ENCODE assay signal across 11 mouse cellular contexts in genomic region chr15:102238543-102239259, GRCm38 (mm10). TPM values are rescaled to one million over a fixed set of nuclear protein-coding genes. Genes with fewer than 3 reads are reported as not detected.
"Had no signal": no experiment of that assay in that cellular context is flagged by ENCODE, and none has a peak within 500 bp of the region (broad histone marks: within the 10 kb centered on the region; RNA-seq: fewer than 3 reads in every experiment).

No protein-coding gene starts in this region.

- H3K4me3 ChIP-seq: layer of hippocampus, adult 2 months; limb, embryonic 13.5 days; liver, embryonic 15.5 days had no signal

- H3K4me2 ChIP-seq: limb, embryonic 13.5 days; liver, embryonic 11.5 days; liver, embryonic 15.5 days had no signal

- H3K27ac ChIP-seq: kidney, postnatal 0 days; layer of hippocampus, adult 2 months; limb, embryonic 13.5 days; liver, embryonic 15.5 days had no signal

- H3K9ac ChIP-seq: limb, embryonic 13.5 days; liver, embryonic 15.5 days had no signal

- H3K27me3 ChIP-seq: limb, embryonic 13.5 days had no signal

- ATAC-seq: intestine, postnatal 0 days had no signal

- H3K36me3 ChIP-seq: liver, embryonic 15.5 days had no signal

- H3K9me3 ChIP-seq: limb, embryonic 13.5 days; liver, embryonic 15.5 days had no signal

RNA-seq across cellular contexts. Expression of gene Gm9918, which starts 31.7 kb away (rescaled TPM):
- total RNA-seq: layer of hippocampus, adult 2 months; layer of hippocampus, postnatal 10 days; left cerebral cortex, postnatal 36 days; megakaryocyte progenitor cell, adult 5-6 weeks; midbrain, postnatal 0 days; neutrophil, adult 5-6 weeks had no signal
- polyA plus RNA-seq: intestine, postnatal 0 days; liver, embryonic 11.5 days; liver, embryonic 15.5 days; midbrain, postnatal 0 days had no signal
